Mouse (Mus musculus) hindbrain, embryonic 11.5 days (tissue): Measurements from ENCODE around the gene Sync. TPM values are rescaled to one million over a fixed set of nuclear protein-coding genes. Genes with fewer than 3 reads are reported as not detected.

Source experiments
- ATAC-seq: fragments of 200-750 bp; cut with Nextera tagmentation; 2 replicates; pipeline ENCODE4 v1.8.0; 2017; ENCODE audit warnings: mild to moderate bottlenecking, moderate TSS enrichment, moderate library complexity; ENCODE audit not compliant: low FRiP score
- DNase-seq: peaks from one replicate; pipeline ENCODE4 v3.0.0-alpha.2; 2015; ENCODE audit warnings: low spot score
- H3K27ac ChIP-seq: fragments of 300-500 bp; sonication (generic); 2 replicates; pipeline ENCODE4 v1.5.1; 2014; ENCODE audit warnings: mild to moderate bottlenecking, low read depth, low read length
- H3K27me3 ChIP-seq: fragments of 300-500 bp; sonication (generic); 2 replicates; pipeline ENCODE4 v1.6.1; 2014; ENCODE audit warnings: mild to moderate bottlenecking, low read length, moderate library complexity, mixed read lengths; ENCODE audit not compliant: control insufficient read depth, insufficient read depth
- H3K36me3 ChIP-seq: fragments of 300-500 bp; sonication (generic); 2 replicates; pipeline ENCODE4 v1.6.1; 2014; ENCODE audit warnings: mild to moderate bottlenecking, low read length, moderate library complexity, mixed read lengths; ENCODE audit not compliant: control insufficient read depth, insufficient read depth
- H3K4me1 ChIP-seq: fragments of 300-500 bp; sonication (generic); replicated peaks from 2 replicates; pipeline ENCODE4 v1.6.1; 2014; ENCODE audit warnings: low read length, mixed read lengths; ENCODE audit not compliant: control insufficient read depth, insufficient read depth
- H3K4me2 ChIP-seq: fragments of 300-500 bp; sonication (generic); replicated peaks from 2 replicates; pipeline ENCODE4 v1.6.1; 2014; ENCODE audit warnings: mild to moderate bottlenecking, low read depth, low read length
- H3K4me3 ChIP-seq: fragments of 300-500 bp; sonication (generic); 2 replicates; pipeline ENCODE4 v1.5.1; 2014; ENCODE audit warnings: low read depth, low read length
- H3K9ac ChIP-seq: fragments of 300-500 bp; sonication (generic); 2 replicates; pipeline ENCODE4 v1.6.1; 2014; ENCODE audit warnings: low read depth, low read length
- H3K9me3 ChIP-seq: fragments of 300-500 bp; sonication (generic); 2 replicates; pipeline ENCODE4 v1.6.1; 2016; ENCODE audit warnings: low read length; ENCODE audit not compliant: control insufficient read depth
- WGBS: fragments of 180-500 bp; shearing (Covaris S2); extraction: QIAGEN DNeasy Blood & Tissue Kit; methylation state at CpG from one replicate; pipeline ENCODE4 v1.1.7; 2014; 5-methylcytosine and 5-hydroxymethylcytosine counted together
- polyA plus RNA-seq: library from polyadenylated mRNA; unstranded; fragments of >200 nt; fragmentation: Nextera tagmentation; extraction: Ambion mirVana; gene quantifications from 2 replicates; pipeline ENCODE4 v1.2.1, GENCODE M21; 2014

Sync gene
- polyA plus RNA-seq, 1 experiment from 2014 or later, result 0.99 TPM

GRCm38 (mm10) chr4:129303816-129304215 lies 16.4 kb downstream of the Sync start:
- Histone ChIP-seq H3K9me3 (no peaks in the 10 kb centered on the region), H3K4me2 (no peak overlapping the region), H3K4me1 (no peaks in the 10 kb centered on the region), H3K27me3 (no peaks in the 10 kb centered on the region), H3K4me3 (no peak overlapping the region), H3K9ac (no peak overlapping the region), H3K36me3 (peaks cover 8% of the 10 kb centered on the region), H3K27ac (no peak overlapping the region)
- WGBS, result 89% methylated on average over 9 of the region's 9 CpGs
- no peak for ATAC-seq
- no peak for DNase-seq

- WGBS, result 84% methylated on average over 1 of the region's 1 CpGs
- ATAC-seq (no peak), DNase-seq (no peak)
- no peak overlapping the region for H3K27ac ChIP-seq
- H3K9ac ChIP-seq, result no peak overlapping the region
- H3K4me1 ChIP-seq, result no peaks in the 10 kb centered on the region
- H3K27me3 ChIP-seq, result no peaks in the 10 kb centered on the region
- peaks cover 9% of the 10 kb centered on the region for H3K36me3 ChIP-seq
- H3K4me3 ChIP-seq, result no peak overlapping the region
- H3K4me2 ChIP-seq, result no peak overlapping the region
- H3K9me3 ChIP-seq, result no peaks in the 10 kb centered on the region
Measured at GRCm38 (mm10) chr4:129304306-129304705, 16.9 kb downstream of the Sync start.

- no peak overlapping the region for H3K4me2 ChIP-seq
- H3K36me3 ChIP-seq, result peaks cover 20% of the 10 kb centered on the region
- no peaks in the 10 kb centered on the region for H3K4me1 ChIP-seq
- 93% methylated on average over 1 of the region's 1 CpGs for WGBS
- ATAC-seq (no peak), DNase-seq (no peak)
- H3K9ac ChIP-seq, result no peak overlapping the region
- no peak overlapping the region for H3K4me3 ChIP-seq
- H3K9me3 ChIP-seq, result no peaks in the 10 kb centered on the region
- no peak overlapping the region for H3K27ac ChIP-seq
- no peaks in the 10 kb centered on the region for H3K27me3 ChIP-seq
Measured at GRCm38 (mm10) chr4:129307936-129308335, 20.5 kb downstream of the Sync start.

- Histone ChIP-seq H3K27ac (no peak overlapping the region), H3K36me3 (peaks cover 26% of the 10 kb centered on the region), H3K4me1 (no peaks in the 10 kb centered on the region), H3K27me3 (no peaks in the 10 kb centered on the region), H3K4me3 (no peak overlapping the region), H3K4me2 (no peak overlapping the region), H3K9ac (no peak overlapping the region), H3K9me3 (no peaks in the 10 kb centered on the region)
- DNase-seq (no peak), ATAC-seq (no peak)
- WGBS, result 90% methylated on average over 3 of the region's 3 CpGs
Measured at GRCm38 (mm10) chr4:129313886-129314285, 26.5 kb downstream of the Sync start.

DNA sequence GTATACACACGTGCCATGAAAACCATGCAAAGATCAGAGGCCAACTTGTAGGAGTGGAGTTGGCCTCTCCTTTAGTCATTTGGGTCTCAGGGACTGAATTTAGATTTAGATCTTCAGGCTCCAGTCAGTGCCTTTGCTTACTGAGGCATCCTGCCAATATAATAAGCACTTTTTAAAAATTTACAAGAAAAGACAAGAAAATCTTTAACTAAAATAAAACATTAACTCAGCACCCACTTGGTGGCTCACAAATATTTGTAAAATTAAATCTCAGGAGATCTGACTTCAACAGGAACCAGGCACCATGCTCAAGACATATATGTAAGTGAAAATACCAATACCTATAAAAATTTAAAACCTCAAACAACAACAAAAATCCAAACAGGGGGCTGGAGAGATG lies 33.5 kb downstream of the Sync start:
- WGBS, result 90% methylated on average over 1 of the region's 1 CpGs
- Histone ChIP-seq H3K4me1 (no peaks in the 10 kb centered on the region), H3K9me3 (no peaks in the 10 kb centered on the region), H3K27me3 (no peaks in the 10 kb centered on the region), H3K27ac (no peak overlapping the region), H3K4me3 (no peak overlapping the region), H3K9ac (no peak overlapping the region), H3K4me2 (no peak overlapping the region), H3K36me3 (peaks cover 3% of the 10 kb centered on the region)
- DNase-seq (no peak), ATAC-seq (no peak)

- Histone ChIP-seq H3K36me3 (peaks cover 3% of the 10 kb centered on the region), H3K27ac (no peak overlapping the region), H3K9ac (no peak overlapping the region), H3K4me3 (no peak overlapping the region), H3K27me3 (no peaks in the 10 kb centered on the region), H3K4me1 (no peaks in the 10 kb centered on the region), H3K4me2 (no peak overlapping the region), H3K9me3 (no peaks in the 10 kb centered on the region)
- no peak for ATAC-seq
- DNase-seq, result no peak
- 94% methylated on average over 5 of the region's 5 CpGs for WGBS
Measured at GRCm38 (mm10) chr4:129322042-129322441, 34.6 kb downstream of the Sync start.

DNA sequence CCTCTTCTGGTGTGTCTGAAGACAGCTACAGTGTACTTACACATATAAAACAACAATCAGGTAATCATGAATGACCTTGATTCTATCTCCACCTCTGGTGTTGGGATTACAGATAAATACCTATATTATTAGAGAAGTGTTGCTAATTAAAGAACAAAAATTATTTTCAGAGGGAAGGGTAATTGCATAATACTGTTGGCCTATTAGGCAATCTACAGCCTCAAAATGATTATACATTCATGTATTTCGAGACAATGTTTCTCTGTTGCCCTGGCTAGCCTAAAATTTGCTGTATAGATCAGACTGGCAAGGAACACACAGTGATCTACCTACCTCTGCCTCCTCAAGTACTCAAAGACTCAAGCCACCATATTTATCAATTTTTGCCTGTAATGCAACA lies 36.1 kb downstream of the Sync start:
- H3K4me2 ChIP-seq, result no peak overlapping the region
- ATAC-seq (no peak), DNase-seq (no peak)
- no peaks in the 10 kb centered on the region for H3K9me3 ChIP-seq
- H3K36me3 ChIP-seq, result peaks cover 8% of the 10 kb centered on the region
- H3K4me1 ChIP-seq, result no peaks in the 10 kb centered on the region
- H3K9ac ChIP-seq, result no peak overlapping the region
- H3K4me3 ChIP-seq, result no peak overlapping the region
- H3K27ac ChIP-seq, result no peak overlapping the region
- WGBS, result 93% methylated on average over 1 of the region's 1 CpGs
- no peaks in the 10 kb centered on the region for H3K27me3 ChIP-seq

DNA sequence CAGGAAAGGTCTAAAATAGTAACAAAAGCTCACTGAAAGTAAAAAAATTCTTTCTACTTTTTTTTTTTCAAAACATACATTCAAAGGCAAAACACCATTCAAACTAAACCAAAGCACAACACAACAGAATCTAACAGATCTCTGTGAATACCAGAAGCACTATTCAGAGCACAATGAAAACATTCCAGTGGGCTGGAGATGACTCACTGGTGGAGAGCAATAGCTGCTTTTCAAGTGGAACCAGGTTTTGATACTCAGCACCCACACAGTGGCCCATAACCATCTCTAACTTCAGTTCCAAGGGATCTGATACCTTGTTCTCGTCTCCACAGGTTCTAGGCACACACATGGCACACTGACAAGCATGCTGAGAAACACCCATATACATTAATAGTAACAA lies 37.3 kb downstream of the Sync start:
- no peaks in the 10 kb centered on the region for H3K27me3 ChIP-seq
- H3K4me3 ChIP-seq, result no peak overlapping the region
- H3K4me1 ChIP-seq, result no peaks in the 10 kb centered on the region
- no peak overlapping the region for H3K27ac ChIP-seq
- ATAC-seq, result no peak
- no peak for DNase-seq
- H3K9ac ChIP-seq, result no peak overlapping the region
- no peak overlapping the region for H3K4me2 ChIP-seq
- peaks cover 8% of the 10 kb centered on the region for H3K36me3 ChIP-seq
- WGBS, result 92% methylated on average over 1 of the region's 1 CpGs
- H3K9me3 ChIP-seq, result no peaks in the 10 kb centered on the region

DNA sequence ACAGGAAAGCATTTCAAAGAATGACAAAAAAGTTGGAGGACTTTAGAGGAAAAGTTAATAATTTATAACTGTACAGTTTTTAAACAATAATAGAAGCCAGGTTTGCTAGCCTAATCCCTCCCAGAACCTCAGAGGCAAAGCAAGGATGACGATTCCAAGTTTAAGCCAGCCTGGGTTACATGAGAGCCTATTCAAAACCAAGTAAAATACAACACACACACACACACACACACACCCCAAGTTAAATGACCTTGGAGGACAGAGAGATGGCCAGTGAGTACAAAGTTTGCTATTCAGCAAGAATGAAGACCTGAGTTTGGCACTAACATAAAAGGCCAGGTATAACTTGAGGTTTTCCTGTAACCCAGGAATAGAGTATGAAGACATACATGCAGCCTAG lies 38.8 kb downstream of the Sync start:
- WGBS, result 97% methylated on average over 1 of the region's 1 CpGs
- no peaks in the 10 kb centered on the region for H3K27me3 ChIP-seq
- no peak overlapping the region for H3K9ac ChIP-seq
- no peak for DNase-seq
- no peak overlapping the region for H3K27ac ChIP-seq
- 0 out of 2 replicates have a peak, but pooled peaks cover 2% of the 10 kb centered on the region for H3K4me1 ChIP-seq
- no peak overlapping the region for H3K4me2 ChIP-seq
- H3K9me3 ChIP-seq, result no peaks in the 10 kb centered on the region
- peaks cover 8% of the 10 kb centered on the region for H3K36me3 ChIP-seq
- no peak overlapping the region for H3K4me3 ChIP-seq
- no peak for ATAC-seq
